Mouse (Mus musculus): ENCODE measurements around the gene Atxn2l.

DNA sequence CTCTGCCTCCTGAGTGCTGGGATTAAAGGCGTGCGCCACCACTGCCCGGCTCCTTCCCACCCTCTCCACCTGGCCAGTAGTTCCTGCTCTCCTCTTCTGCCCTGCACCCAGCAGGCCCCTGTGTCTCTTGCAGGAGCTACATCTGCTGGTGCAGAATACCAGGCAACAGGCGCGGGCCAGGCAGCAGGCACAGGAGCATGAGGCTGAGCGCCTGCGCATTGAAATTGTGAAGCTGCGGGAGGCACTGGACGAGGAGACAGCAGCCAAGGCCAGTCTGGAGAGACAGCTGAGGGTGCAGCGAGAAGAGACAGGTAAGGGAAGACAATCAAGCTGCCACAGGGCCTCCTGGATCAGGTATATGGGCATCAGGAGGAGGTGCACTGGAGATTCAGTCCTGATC lies 59.2 kb downstream of the Atxn2l start:
- no peak for TF ChIP-seq CTCF (IDR thresholded peaks at IDR 0.05; ENCODE audit: borderline replicate concordance, extremely low read depth, insufficient read depth, insufficient read length)
- no peak for TF ChIP-seq POLR2A (IDR thresholded peaks at IDR 0.05; ENCODE audit: borderline replicate concordance, extremely low read depth, insufficient read depth, insufficient read length, poor library complexity, severe bottlenecking)
